Mouse (Mus musculus) limb, embryonic 11.5 days (tissue): ENCODE results near the gene Ntsr2. TPM values are rescaled to one million over a fixed set of nuclear protein-coding genes. Genes with fewer than 3 reads are reported as not detected.

Experiments used
- ATAC-seq: fragments of 200-750 bp; cut with Nextera tagmentation; 2 replicates; pipeline ENCODE4 v1.8.0; 2017; ENCODE audit warnings: low read depth; ENCODE audit not compliant: insufficient number of reproducible peaks, low FRiP score, low TSS enrichment
- DNase-seq: peaks from one replicate; pipeline ENCODE4 v3.0.0-alpha.2; 2015; ENCODE audit warnings: low spot score
- H3K27ac ChIP-seq: fragments of 300-500 bp; sonication (generic); replicated peaks from 2 replicates; pipeline ENCODE4 v1.5.1; 2014; ENCODE audit warnings: low read depth, mild to moderate bottlenecking, low read length
- H3K27me3 ChIP-seq: fragments of 300-500 bp; sonication (generic); 2 replicates; pipeline ENCODE4 v1.6.1; 2014; ENCODE audit warnings: mild to moderate bottlenecking, low read length, mixed read lengths; ENCODE audit not compliant: control insufficient read depth, insufficient read depth
- H3K36me3 ChIP-seq: fragments of 300-500 bp; sonication (generic); 2 replicates; pipeline ENCODE4 v1.6.1; 2014; ENCODE audit warnings: mild to moderate bottlenecking, low read length, moderate library complexity, mixed read lengths; ENCODE audit not compliant: control insufficient read depth, insufficient read depth
- H3K4me1 ChIP-seq: fragments of 300-500 bp; sonication (generic); 2 replicates; pipeline ENCODE4 v1.6.1; 2014; ENCODE audit warnings: low read length, mixed read lengths; ENCODE audit not compliant: control insufficient read depth, insufficient read depth
- H3K4me2 ChIP-seq: fragments of 300-500 bp; sonication (generic); 2 replicates; pipeline ENCODE4 v1.6.1; 2014; ENCODE audit warnings: low read depth, mild to moderate bottlenecking, moderate library complexity; ENCODE audit not compliant: severe bottlenecking
- H3K4me3 ChIP-seq: fragments of 300-500 bp; sonication (generic); 2 replicates; pipeline ENCODE4 v1.5.1; 2014; ENCODE audit warnings: low read depth, low read length
- H3K9ac ChIP-seq: fragments of 300-500 bp; sonication (generic); 2 replicates; pipeline ENCODE4 v1.6.1; 2014; ENCODE audit warnings: mild to moderate bottlenecking, low read length
- H3K9me3 ChIP-seq: fragments of 300-500 bp; sonication (generic); 2 replicates; pipeline ENCODE4 v1.6.1; 2016; ENCODE audit warnings: low read length; ENCODE audit not compliant: control insufficient read depth
- WGBS: fragments of 180-500 bp; shearing (Covaris S2); extraction: QIAGEN DNeasy Blood & Tissue Kit; methylation state at CpG from one replicate; pipeline ENCODE4 v1.1.7; 2014; 5-methylcytosine and 5-hydroxymethylcytosine counted together
- polyA plus RNA-seq: library from polyadenylated mRNA; unstranded; fragments of >200 nt; fragmentation: Nextera tagmentation; extraction: Ambion mirVana; gene quantifications from 2 replicates; pipeline ENCODE4 v1.2.1, GENCODE M21; 2014

Ntsr2 gene
- polyA plus RNA-seq, 1 experiment from 2014 or later: not detected

DNA sequence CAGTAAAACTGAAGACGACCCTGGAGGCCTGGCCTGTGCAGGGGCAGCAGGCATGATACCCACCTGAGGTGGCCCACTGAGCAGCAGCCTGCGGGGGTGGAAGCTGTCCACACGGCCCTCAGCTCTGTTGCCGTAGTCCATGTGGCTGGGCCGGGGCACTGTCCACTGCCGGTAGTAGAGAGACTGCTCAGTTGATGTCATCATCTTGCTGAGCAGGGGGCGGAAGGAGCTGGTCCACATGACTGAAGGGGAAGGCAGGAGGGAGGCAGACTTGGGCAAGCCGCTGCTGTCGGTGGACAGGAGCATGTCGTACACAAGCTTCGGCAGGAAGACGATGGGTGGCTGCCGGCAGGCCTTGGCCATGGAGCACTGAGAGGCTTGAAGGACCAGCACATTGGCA is 43.0 kb downstream of the Ntsr2 start:
- ATAC-seq (no peak), DNase-seq (no peak)
- 89% methylated on average over 13 of the region's 13 CpGs for WGBS
- Histone ChIP-seq H3K27me3 (no peaks in the 10 kb centered on the region), H3K9ac (no peak overlapping the region), H3K27ac (no peak overlapping the region), H3K4me3 (no peak overlapping the region), H3K36me3 (no peaks in the 10 kb centered on the region), H3K9me3 (no peaks in the 10 kb centered on the region), H3K4me1 (no peaks in the 10 kb centered on the region), H3K4me2 (no peak overlapping the region)

DNA sequence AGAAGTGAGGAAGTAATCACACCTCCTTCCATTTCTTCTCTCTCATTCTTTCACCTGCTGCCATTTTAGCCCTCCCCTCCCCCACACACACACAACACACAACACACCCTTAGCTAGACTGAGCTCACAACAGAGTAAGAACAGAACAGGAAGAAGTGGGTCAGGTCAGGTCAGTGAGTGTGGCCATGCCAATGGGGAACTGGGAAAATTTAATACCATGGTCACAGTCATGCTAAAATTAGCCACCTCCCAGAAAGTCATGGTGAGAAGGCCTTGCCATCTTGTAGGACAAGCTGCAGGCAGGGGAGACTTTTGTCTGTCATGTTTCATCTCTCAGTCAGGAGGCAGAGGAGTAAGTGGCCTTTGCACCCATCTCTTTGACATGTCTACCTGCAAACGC is 45.5 kb downstream of the Ntsr2 start:
- ATAC-seq (no peak), DNase-seq (no peak)
- 93% methylated on average over 1 of the region's 1 CpGs for WGBS
- Histone ChIP-seq H3K27ac (no peak overlapping the region), H3K9ac (no peak overlapping the region), H3K36me3 (0 out of 2 replicates have a peak, but pooled peaks cover 2% of the 10 kb centered on the region), H3K4me3 (no peak overlapping the region), H3K4me2 (no peak overlapping the region), H3K27me3 (no peaks in the 10 kb centered on the region), H3K4me1 (no peaks in the 10 kb centered on the region), H3K9me3 (no peaks in the 10 kb centered on the region)

Other genes starting within 250 kb of the Ntsr2 start
- 7.1 and 7.3 TPM in 2 replicates for gene Lpin1, start 42.4 kb upstream of the Ntsr2 start, polyA plus RNA-seq
- 11.4 and 17.9 TPM in 2 replicates for gene Greb1, start 147.5 kb downstream of the Ntsr2 start, polyA plus RNA-seq
- gene E2f6, start 157.6 kb downstream of the Ntsr2 start, polyA plus RNA-seq: 67.0 and 71.1 TPM in 2 replicates
- gene Rock2, start 241.5 kb downstream of the Ntsr2 start, polyA plus RNA-seq: 12.6 and 12.8 TPM in 2 replicates